Mouse (Mus musculus) layer of hippocampus, adult 11-12 months (tissue): ENCODE data around the gene Hck.

Experiments
- DNase-seq: peaks from one replicate; pipeline ENCODE4 v3.0.0; 2022; ENCODE audit warnings: low spot score

Hck gene

GRCm38 (mm10) chr2:153108313-153109264 is at the start of gene Hck:
Gene Hck, plus strand, starts transcription at chr2:153108468.
- peak; percentile 32 for DNase-seq

GRCm38 (mm10) chr2:153060216-153060615 is 48.1 kb upstream of the Hck start:
- no peak for DNase-seq

GRCm38 (mm10) chr2:153063394-153063793 is 44.9 kb upstream of the Hck start:
- peak; percentile 23 for DNase-seq

DNA sequence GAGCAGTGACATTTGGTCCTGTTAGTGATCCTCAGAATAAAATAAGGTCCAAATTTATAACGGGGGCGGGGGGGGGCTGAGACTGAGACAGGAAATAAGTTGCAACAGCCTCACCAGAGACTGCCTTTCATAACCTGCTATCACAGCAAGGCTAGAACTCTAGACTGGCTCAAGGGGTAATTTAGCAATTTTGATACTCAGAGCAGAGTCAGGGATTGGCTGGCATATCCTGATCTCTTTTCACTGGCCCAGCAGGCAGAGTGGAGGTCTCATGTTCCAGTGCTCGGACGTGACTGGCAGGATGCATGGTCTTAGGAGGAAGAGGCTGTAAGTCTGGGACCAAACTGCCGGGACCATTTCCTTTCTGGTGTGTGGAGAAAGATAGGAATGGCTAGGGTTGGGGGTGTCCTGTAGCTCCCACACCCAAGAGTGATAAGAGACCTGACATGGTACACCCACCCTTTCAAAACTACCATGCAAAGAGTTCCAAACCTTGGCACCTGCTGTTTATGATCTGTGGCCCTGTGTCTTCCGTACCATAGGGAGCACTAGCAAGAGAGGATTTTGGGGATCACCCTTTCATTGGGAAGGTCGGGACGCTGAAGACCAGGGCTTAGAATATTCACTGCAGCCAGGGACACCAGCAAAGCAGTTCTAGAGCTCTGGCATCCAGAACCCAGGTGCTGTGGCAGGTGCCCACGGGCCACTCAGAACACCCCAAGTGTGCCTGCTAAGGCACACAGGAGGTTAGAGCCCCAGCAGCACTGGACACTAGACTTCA is 43.9 kb upstream of the Hck start:
- DNase-seq, result no peak

- no peak for DNase-seq
These were observed 42.3 kb upstream of the Hck start, which contains the start of gene Ccm2l for GRCm38 (mm10) chr2:153065747-153066508. Gene Ccm2l, plus strand, starts transcription at chr2:153065955.

DNA sequence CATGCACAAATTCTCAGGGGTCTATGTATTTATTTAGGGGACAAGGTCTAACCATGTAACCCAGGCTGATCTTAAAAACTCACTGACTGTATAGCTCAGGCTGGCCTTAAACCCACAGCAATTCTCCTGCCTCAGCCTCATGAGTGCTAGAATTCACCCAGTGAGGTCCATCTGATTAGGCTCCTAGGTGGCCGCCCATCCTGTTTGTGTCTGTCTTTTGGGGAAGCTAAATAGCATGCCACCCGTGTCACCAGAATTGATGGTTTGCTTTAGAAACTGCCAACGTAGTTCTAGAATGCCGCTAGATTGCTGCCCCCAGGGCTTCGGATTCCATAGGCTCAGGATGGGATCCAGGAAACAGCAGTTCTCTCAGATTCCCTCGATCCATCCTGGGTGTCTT is 41.3 kb upstream of the Hck start:
- no peak for DNase-seq

- no peak for DNase-seq
These were observed 37.3 kb upstream of the Hck start for GRCm38 (mm10) chr2:153070762-153071490.

GRCm38 (mm10) chr2:153071491-153072184 is 36.6 kb upstream of the Hck start:
- peak; percentile 46 for DNase-seq

DNA sequence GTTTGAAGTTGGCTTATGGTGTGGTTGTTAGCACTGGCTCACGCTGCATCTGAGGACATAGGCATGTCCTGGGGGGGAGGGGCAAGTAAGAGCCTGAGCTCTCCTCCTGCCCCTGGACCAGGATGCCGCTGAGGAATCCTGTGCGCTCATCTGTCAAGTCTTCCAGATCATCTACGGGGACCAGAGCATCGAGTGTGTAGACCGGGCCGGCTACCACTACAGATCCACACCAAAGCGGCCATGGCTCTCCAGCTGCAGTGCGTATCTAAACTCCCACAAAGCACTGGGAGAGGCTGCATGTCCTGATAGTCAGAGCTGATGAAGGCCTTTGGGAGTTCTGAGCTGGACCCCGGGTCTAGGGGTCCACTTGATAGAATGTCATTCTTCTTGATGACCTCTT is 33.6 kb upstream of the Hck start:
- no peak for DNase-seq

DNA sequence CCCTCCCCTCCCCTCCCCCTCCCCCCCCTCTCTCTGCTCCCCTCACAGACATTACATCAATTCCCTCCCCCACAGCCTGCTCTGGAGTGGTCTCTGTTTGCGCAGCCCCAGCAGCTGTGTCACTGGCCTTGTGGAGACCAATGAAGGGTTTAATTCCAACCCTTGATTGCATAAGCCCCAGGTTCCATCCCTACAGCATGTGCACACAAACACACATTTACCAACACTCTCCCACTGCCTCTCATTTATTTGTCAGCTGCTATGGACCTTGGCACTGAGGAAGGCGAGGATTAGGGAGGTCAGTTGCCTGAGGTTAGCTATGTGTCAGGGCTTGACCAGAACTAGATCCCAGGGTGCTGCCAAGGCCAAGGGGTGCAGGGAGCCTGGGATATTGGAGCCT is 32.3 kb upstream of the Hck start:
- no peak for DNase-seq

DNA sequence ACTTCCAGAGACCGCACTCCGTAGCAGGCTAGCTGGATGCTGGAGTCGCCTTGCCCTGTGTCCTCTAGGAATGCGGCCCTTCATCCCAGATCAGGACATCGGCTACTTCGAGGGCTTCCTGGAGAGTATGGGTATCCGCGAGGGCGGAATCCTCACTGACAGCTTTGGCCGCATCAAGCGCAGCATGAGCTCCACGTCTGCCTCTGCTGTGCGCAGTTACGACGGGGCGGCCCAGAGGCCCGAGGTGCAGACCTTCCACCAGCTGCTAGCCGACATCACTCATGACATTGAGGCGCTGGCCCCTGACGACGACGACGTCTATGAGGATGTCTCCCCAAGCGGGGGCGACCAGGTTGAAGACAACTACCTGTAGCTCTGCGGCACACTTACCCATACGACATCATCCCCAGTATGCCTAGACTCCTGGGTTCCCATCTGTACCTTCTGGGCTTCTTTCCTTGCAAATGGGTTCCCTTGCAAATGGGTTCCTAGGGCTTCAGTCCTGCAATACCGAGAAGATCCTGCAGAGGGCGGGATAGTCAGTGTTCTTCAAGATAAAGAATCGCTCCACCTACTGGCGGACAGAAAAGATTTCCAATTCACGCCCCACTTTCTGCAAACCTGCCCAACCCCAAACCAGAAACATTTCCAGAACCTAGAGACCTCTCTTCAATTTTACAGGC is 27.3 kb upstream of the Hck start:
- peak; percentile 85 for DNase-seq

DNA sequence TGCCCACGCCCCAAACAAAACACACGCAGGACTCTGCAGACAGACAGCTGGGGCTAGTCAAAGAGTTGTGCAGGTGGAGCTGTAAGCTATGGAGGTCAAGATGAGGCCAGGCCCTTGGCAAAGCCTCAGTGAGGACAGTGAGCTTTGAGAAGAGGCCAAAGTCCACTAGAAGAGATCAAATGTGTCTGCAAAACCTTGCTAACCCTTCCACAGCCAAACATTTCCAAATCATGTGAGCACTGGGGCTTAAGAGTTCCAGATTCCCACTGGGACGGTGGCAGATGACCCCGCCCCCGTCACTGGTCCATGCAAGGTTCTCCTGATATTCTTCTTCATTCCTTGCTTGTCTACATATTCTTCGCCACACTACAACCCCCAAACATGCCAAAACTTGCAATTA is 26.4 kb upstream of the Hck start:
- no peak for DNase-seq

GRCm38 (mm10) chr2:153083275-153083674 is 25.0 kb upstream of the Hck start:
- no peak for DNase-seq

DNA sequence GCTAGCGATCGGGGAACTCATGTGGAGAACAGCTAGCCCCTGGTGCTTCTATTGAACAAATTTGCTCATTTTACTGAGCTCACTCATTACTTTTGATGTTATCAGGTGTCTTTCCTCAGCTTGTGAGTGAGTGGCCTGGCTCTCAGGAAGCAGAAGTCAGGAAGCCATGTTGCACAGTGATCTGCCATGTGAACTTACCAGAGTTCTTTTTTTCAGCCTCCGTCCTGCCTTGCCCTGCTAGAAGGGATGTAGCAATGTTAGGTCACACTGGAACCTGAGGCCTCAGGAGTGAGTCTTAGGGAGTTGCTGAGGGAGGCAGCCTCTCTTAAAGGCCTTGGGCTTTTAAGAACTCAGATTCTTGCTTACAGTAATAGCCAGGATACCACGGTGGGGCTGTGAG is 24.4 kb upstream of the Hck start:
- no peak for DNase-seq

GRCm38 (mm10) chr2:153084261-153084976 is 23.8 kb upstream of the Hck start:
- DNase-seq, result peak; percentile 44

- DNase-seq, result no peak
These were observed 22.7 kb upstream of the Hck start for GRCm38 (mm10) chr2:153085556-153085955.

DNA sequence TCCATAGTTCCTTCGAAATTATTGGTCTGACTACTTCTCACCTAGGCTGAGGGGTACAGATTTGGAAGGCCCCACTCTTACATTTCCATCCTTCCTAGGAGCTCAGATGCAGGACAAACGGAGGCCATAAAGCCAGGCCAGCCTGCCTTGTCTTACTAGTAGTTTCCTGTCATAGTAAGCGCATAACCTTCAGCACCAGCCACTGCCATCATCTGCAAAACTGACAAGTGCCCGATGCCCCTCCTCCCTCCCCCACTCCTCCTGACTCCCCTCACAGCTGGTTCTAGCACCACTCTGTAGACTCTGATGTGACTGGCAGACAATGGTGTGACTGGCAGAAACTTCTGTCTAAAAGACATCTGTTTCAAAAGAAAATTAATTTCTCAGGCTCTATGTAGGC is 22.1 kb upstream of the Hck start:
- DNase-seq, result no peak

- no peak for DNase-seq
These were observed 21.2 kb upstream of the Hck start for GRCm38 (mm10) chr2:153087091-153087490.

DNA sequence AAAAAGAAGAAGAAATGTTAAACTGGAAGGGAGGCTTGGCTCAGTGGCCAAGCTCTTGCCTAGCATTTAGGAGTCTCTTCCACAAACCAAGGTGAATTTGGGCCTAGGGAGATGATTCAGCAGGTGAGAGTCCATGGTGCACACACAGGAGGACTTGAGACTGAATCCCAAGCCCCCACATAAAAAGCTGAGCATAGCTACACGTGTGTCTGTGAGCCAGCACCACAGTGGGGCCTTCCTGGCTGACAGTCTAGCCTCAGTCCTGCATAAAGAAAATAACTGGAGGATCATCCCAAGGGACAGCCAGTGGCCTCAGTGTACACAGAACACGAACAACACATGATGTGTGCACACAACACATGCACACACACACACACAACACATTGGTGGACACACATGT is 19.0 kb upstream of the Hck start:
- no peak for DNase-seq
